Mouse (Mus musculus) liver, postnatal 0 days (tissue): ENCODE data around the gene Ms4a6b. TPM values are rescaled to one million over a fixed set of nuclear protein-coding genes. Genes with fewer than 3 reads are reported as not detected.

ENCODE experiments used
- ATAC-seq: fragments of 200-750 bp; cut with Nextera tagmentation; 2 replicates; pipeline ENCODE4 v1.8.0; 2017; ENCODE audit warnings: mild to moderate bottlenecking, moderate library complexity
- DNase-seq: peaks from one replicate; pipeline ENCODE4 v3.0.0-alpha.2; 2016
- H3K27ac ChIP-seq: fragments of 300-500 bp; sonication (generic); 2 replicates; pipeline ENCODE4 v1.5.1; 2014; ENCODE audit warnings: antibody characterized with exemption, moderate library complexity, mild to moderate bottlenecking, low read depth
- H3K27me3 ChIP-seq: fragments of 300-500 bp; sonication (generic); 2 replicates; pipeline ENCODE4 v1.6.1; 2014; ENCODE audit warnings: low read length, control low read depth, mixed read lengths; ENCODE audit not compliant: insufficient read depth
- H3K36me3 ChIP-seq: fragments of 300-500 bp; sonication (generic); replicated peaks from 2 replicates; pipeline ENCODE4 v1.6.1; 2014; ENCODE audit warnings: mild to moderate bottlenecking, control low read depth, low read length, moderate library complexity, mixed read lengths; ENCODE audit not compliant: insufficient read depth
- H3K4me1 ChIP-seq: fragments of 300-500 bp; sonication (generic); 2 replicates; pipeline ENCODE4 v1.6.1; 2014; ENCODE audit warnings: antibody characterized with exemption, mild to moderate bottlenecking, control low read depth; ENCODE audit not compliant: insufficient read depth
- H3K4me2 ChIP-seq: fragments of 300-500 bp; sonication (generic); 2 replicates; pipeline ENCODE4 v1.6.1; 2014; ENCODE audit warnings: low read depth, mild to moderate bottlenecking, low read length, moderate library complexity, mixed read lengths
- H3K4me3 ChIP-seq: fragments of 300-500 bp; sonication (generic); 2 replicates; pipeline ENCODE4 v1.5.1; 2014; ENCODE audit warnings: low read depth, low read length
- H3K9ac ChIP-seq: fragments of 300-500 bp; sonication (generic); replicated peaks from 2 replicates; pipeline ENCODE4 v1.6.1; 2014; ENCODE audit warnings: mild to moderate bottlenecking, moderate library complexity
- H3K9me3 ChIP-seq: fragments of 300-500 bp; sonication (generic); 2 replicates; pipeline ENCODE4 v1.6.1; 2016; ENCODE audit warnings: mild to moderate bottlenecking, control low read depth, low read length, mixed read lengths
- CTCF ChIP-seq: sonication (generic); IDR thresholded peaks from 2 replicates; pipeline ENCODE4 v1.5.1; 2016; ENCODE audit warnings: antibody characterized with exemption, low read depth
- EP300 ChIP-seq: IDR thresholded peaks from 2 replicates; pipeline ENCODE4 v1.6.1; 2016; ENCODE audit warnings: antibody characterized with exemption, low read depth, mild to moderate bottlenecking
- WGBS: fragments of 180-500 bp; shearing (Covaris S2); extraction: QIAGEN DNeasy Blood & Tissue Kit; methylation state at CpG from one replicate; pipeline ENCODE4 v1.1.7; 2014; ENCODE audit not compliant: insufficient replicate concordance; 5-methylcytosine and 5-hydroxymethylcytosine counted together
- polyA plus RNA-seq: library from polyadenylated mRNA; unstranded; fragments of >200 nt; fragmentation: Nextera tagmentation; extraction: Ambion mirVana; gene quantifications from 2 replicates; pipeline ENCODE4 v1.2.1, GENCODE M21; 2015

Ms4a6b gene
- polyA plus RNA-seq, 1 experiment from 2014 or later: 3.2 TPM

- Histone ChIP-seq H3K27ac (0 out of 2 replicates have a peak overlapping the region, but pooled peaks have one; percentile 39), H3K36me3 (no peaks in the 10 kb centered on the region), H3K4me3 (no peak overlapping the region), H3K4me1 (no peaks in the 10 kb centered on the region), H3K27me3 (no peaks in the 10 kb centered on the region), H3K9me3 (no peaks in the 10 kb centered on the region), H3K4me2 (no peak overlapping the region), H3K9ac (no peak overlapping the region)
- DNase-seq (no peak), ATAC-seq (no peak)
- TF ChIP-seq CTCF (no peak), EP300 (no peak)
- WGBS: 33% methylated on average over 3 of the region's 3 CpGs
These were observed 31.0 kb upstream of the Ms4a6b start for GRCm38 (mm10) chr19:11485266-11485665.

- no peaks in the 10 kb centered on the region for H3K27me3 ChIP-seq
- ATAC-seq (no peak; the same call in 1 of the 2 replicates), DNase-seq (no peak)
- H3K4me1 ChIP-seq: no peaks in the 10 kb centered on the region
- H3K36me3 ChIP-seq: no peaks in the 10 kb centered on the region
- no peak within 1 kb of the TSS for H3K4me2 ChIP-seq
- H3K4me3 ChIP-seq: no peak within 1 kb of the TSS
- WGBS: 48% methylated on average over 2 of the region's 2 CpGs
- TF ChIP-seq EP300 (no peak), CTCF (no peak)
- peak within 1 kb of the TSS; percentile 39; the same call in 1 of the 2 replicates for H3K27ac ChIP-seq
- no peak within 1 kb of the TSS for H3K9ac ChIP-seq
- no peaks in the 10 kb centered on the region for H3K9me3 ChIP-seq
These were observed 30.6 kb upstream of the Ms4a6b start, which contains the start of gene Gm8369 for GRCm38 (mm10) chr19:11485746-11486145. Gm8369 (plus strand) TSS chr19:11485938.

- Histone ChIP-seq H3K27ac (no peak overlapping the region), H3K27me3 (no peaks in the 10 kb centered on the region), H3K36me3 (no peaks in the 10 kb centered on the region), H3K4me3 (no peak overlapping the region), H3K9me3 (no peaks in the 10 kb centered on the region), H3K4me2 (no peak overlapping the region), H3K4me1 (no peaks in the 10 kb centered on the region; the same call in 1 of the 2 replicates), H3K9ac (no peak overlapping the region)
- WGBS: 80% methylated on average over 1 of the region's 1 CpGs
- ATAC-seq (no peak), DNase-seq (no peak)
- TF ChIP-seq CTCF: no peak
- no peak for TF ChIP-seq EP300
These were observed 29.7 kb upstream of the Ms4a6b start for GRCm38 (mm10) chr19:11486599-11486998.

GRCm38 (mm10) chr19:11491406-11492189, 24.7 kb upstream of the Ms4a6b start:
- no peak for TF ChIP-seq EP300
- TF ChIP-seq CTCF: no peak
- Histone ChIP-seq H3K4me3 (no peak overlapping the region), H3K27ac (no peak overlapping the region), H3K9ac (no peak overlapping the region), H3K4me2 (no peak overlapping the region), H3K27me3 (no peaks in the 10 kb centered on the region), H3K9me3 (no peaks in the 10 kb centered on the region), H3K36me3 (no peaks in the 10 kb centered on the region), H3K4me1 (no peaks in the 10 kb centered on the region; the same call in 1 of the 2 replicates)
- DNase-seq (no peak), ATAC-seq (no peak)
- 58% methylated on average over 4 of the region's 4 CpGs for WGBS

- no peak overlapping the region for H3K9ac ChIP-seq
- H3K4me2 ChIP-seq: no peak overlapping the region
- H3K9me3 ChIP-seq: no peaks in the 10 kb centered on the region
- TF ChIP-seq EP300 (no peak), CTCF (no peak)
- no peaks in the 10 kb centered on the region; the same call in 1 of the 2 replicates for H3K4me1 ChIP-seq
- 77% methylated on average over 1 of the region's 1 CpGs for WGBS
- no peak overlapping the region for H3K4me3 ChIP-seq
- H3K27ac ChIP-seq: no peak overlapping the region
- ATAC-seq: no peak
- DNase-seq: no peak
- H3K27me3 ChIP-seq: no peaks in the 10 kb centered on the region
- H3K36me3 ChIP-seq: no peaks in the 10 kb centered on the region
These were observed 23.6 kb upstream of the Ms4a6b start for GRCm38 (mm10) chr19:11492671-11493070.

- Histone ChIP-seq H3K27me3 (no peaks in the 10 kb centered on the region), H3K36me3 (no peaks in the 10 kb centered on the region), H3K4me3 (no peak overlapping the region), H3K4me1 (no peaks in the 10 kb centered on the region; the same call in 1 of the 2 replicates), H3K4me2 (no peak overlapping the region), H3K9ac (no peak overlapping the region), H3K9me3 (no peaks in the 10 kb centered on the region), H3K27ac (no peak overlapping the region)
- DNase-seq (no peak), ATAC-seq (no peak)
- 67% methylated on average over 3 of the region's 3 CpGs for WGBS
- TF ChIP-seq CTCF (no peak), EP300 (no peak)
These were observed 21.8 kb upstream of the Ms4a6b start for GRCm38 (mm10) chr19:11494519-11494918.
